Mouse (Mus musculus): ENCODE measurements around the gene Trip4.
A peak's percentile ranks its signal among the peaks of the same experiment; 100 is the strongest.

Gene Trip4

DNA sequence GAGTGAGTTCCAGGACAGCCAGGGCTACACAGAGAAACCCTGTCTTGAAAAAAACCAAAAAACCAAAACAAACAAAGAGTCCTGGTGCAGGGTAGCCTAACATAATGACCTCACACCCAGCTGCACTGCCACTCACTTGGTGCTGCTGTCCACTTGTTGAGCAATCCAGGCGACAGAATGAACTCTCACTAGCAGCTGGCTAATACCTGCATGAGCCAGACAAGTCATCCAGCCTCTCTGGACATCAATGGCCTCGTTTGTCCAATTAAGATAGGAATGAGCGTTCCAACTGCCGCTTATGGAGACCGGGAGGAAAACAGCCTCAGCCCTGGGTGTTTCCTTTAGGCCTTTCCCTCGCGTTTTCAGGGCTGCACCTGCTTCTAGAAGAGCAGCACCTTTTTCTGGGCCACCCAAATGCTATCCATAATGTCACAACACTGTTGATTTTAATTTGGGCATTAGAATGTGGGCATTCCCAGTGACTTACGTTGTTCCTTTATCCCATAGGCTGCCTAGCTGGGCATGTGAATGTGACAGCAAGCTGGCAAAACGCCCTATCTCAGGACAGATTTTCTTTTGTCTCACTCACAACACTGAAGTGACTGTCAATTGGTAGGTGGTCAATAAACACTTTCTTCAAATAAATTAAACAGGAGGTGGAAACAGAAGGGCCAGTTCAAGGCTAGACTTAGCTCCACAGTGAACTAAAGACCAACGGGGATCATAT lies 73.8 kb downstream of the Trip4 start:
- no peak for DNase-seq (ENCODE audit: low spot score)

- no peak for DNase-seq (ENCODE audit: low spot score)
Observed at GRCm38 (mm10) chr9:65833640-65834039, 75.0 kb downstream of the Trip4 start.

GRCm38 (mm10) chr9:65833230-65833629 lies 75.4 kb downstream of the Trip4 start:
- no peak for DNase-seq (ENCODE audit: low spot score)

- DNase-seq (ENCODE audit: low spot score): no peak
Observed at GRCm38 (mm10) chr9:65832041-65832440, 76.6 kb downstream of the Trip4 start.

DNA sequence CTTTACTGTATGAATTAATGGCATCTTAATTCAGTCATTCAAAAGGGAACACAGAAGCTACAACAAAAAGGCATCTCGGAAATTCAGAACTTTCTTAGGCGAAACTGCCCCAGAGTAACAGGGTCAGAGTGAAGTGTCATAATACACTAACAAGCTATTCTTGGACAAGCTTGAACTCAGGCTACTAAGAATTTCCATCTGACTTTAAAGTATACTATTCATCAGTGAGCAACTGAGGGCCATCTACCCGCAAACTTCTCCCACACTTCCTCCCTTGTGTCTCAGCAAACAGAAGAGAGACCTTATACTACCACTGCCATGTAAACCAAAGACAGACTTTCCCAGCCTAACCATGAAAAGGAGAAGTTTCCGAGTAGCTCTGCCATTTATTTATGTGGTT lies 77.4 kb downstream of the Trip4 start:
- DNase-seq (ENCODE audit: low spot score): no peak

- no peak for DNase-seq (ENCODE audit: low spot score)
Observed at GRCm38 (mm10) chr9:65830255-65830654, 78.3 kb downstream of the Trip4 start.

GRCm38 (mm10) chr9:65829410-65829809 lies 79.2 kb downstream of the Trip4 start:
- DNase-seq (ENCODE audit: low spot score): peak; percentile 68

GRCm38 (mm10) chr9:65828511-65828910 lies 80.1 kb downstream of the Trip4 start:
- DNase-seq (ENCODE audit: low spot score): no peak

- DNase-seq (ENCODE audit: low spot score): no peak
Observed at GRCm38 (mm10) chr9:65828016-65828403, 80.6 kb downstream of the Trip4 start.

DNA sequence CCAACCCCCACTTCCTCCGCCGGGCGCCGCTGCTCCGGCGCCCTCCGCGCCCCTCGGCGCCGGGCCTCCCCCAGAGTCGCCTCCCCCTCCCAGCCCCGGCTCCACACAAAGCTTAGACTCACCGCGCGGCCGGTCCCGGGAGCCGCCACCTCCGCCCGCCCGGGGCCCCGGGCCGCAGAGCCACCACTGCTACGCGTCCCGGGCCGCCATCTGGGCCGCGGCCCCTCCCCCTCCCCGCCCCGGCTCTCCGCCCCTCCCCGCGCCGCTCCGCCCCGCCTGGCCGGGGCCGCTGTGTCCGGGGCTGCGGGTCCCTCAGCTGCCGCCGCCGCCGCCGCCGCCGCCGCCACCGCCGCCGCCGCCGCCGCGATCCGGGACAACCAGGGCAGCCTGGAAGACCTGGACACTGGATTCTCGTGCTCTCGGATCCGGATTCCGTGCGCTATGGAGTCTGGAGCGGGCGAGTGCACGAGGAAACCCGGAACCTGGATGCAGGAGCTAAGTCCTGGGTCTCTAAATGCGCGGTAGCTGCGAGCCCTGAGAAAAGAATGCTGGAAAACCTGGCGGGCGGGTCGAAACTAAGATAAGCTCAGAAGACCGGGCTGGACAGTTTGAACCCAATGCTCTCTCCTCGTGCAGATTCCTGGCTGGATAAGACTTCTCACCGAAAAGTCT lies 81.1 kb downstream of the Trip4 start, which contains the start of gene Zfp609:
Gene Zfp609 (minus strand): TSS at position 221 of the 672 bp plus-strand sequence.
- peak; percentile 98 for DNase-seq (ENCODE audit: low spot score)

DNA sequence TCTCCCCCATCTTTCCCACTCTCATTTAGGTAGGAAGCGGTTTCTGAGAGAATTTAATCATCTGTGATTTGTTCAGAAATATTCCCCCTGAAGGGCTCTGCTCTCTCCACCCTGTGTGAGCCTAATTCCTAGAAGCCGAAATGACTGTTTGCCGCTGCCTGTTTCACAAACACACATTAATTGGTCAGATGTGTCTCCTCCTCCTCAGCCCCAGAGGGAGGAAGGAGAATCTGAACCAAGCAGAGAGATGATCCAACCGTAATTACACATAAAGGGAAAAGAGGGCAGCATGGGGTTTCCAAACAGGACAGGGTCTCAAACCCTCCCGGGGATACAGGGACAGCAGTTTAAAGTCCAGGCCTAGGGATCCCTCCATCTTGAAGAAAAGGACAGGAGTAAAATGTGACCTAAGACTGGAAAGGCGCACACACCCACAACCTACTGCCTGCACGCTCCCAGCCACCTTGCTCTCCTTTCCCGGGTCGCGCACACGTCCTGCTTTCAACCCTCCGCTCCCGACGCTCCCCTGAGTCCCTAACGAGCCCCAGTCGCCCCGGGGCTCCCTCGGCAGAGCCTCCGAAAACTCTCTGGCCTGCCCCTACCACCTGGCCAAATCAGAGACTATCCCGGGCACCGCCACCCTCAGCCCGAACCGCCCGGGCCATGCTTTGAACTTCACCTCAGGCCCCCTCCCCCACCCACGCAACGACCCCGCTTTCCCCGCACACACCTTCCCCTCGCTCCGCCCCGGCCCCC lies 81.8 kb downstream of the Trip4 start:
- no peak for DNase-seq (ENCODE audit: low spot score)

- no peak for DNase-seq (ENCODE audit: low spot score)
Observed at GRCm38 (mm10) chr9:65826226-65826587, 82.4 kb downstream of the Trip4 start.

GRCm38 (mm10) chr9:65823716-65824462 lies 84.7 kb downstream of the Trip4 start:
- no peak for DNase-seq (ENCODE audit: low spot score)

- DNase-seq (ENCODE audit: low spot score): no peak
Observed at GRCm38 (mm10) chr9:65822011-65822410, 86.6 kb downstream of the Trip4 start.

GRCm38 (mm10) chr9:65820301-65820700 lies 88.3 kb downstream of the Trip4 start:
- DNase-seq (ENCODE audit: low spot score): no peak

DNA sequence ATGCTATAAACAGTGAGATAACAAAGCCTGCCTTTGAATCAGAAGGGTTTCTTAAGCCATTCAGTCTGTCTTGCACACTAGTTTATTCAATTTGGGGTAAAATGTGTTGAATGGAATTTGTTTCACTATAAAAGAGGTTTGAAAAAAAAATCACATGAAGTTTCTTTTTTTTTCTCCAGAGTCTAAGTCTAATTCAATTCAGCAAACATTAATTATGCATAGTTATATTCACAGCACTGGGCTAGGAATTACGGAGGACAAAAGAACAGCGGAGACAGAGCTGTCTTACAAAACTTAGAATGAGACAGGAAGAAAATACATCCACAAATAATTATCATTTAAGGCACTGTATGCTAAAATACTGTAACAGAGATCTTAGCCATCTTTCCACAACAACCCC lies 90.2 kb downstream of the Trip4 start:
- DNase-seq (ENCODE audit: low spot score): no peak

GRCm38 (mm10) chr9:65812841-65813240 lies 95.8 kb downstream of the Trip4 start:
- DNase-seq (ENCODE audit: low spot score): no peak

DNA sequence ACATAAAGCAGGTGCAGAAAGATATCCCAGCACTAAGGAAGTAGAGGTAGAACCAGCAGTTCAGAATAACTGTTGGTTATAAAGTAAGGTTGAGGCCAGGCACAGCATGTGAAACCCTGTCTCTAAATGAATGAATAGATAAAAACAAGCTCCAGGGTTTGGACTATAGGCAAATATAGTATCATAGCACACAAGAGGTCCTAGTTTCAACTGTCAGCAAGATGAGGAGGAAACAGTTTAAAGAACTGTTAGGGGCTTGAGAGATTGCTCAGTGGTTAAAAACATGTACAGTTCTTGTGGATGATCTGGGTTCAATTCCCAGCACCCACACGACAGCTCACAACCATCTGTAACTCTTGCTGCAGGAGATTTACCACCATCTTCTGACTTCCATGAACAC lies 96.8 kb downstream of the Trip4 start:
- no peak for DNase-seq (ENCODE audit: low spot score)

GRCm38 (mm10) chr9:65807818-65808217 lies 100.8 kb downstream of the Trip4 start:
- no peak for DNase-seq (ENCODE audit: low spot score)

DNA sequence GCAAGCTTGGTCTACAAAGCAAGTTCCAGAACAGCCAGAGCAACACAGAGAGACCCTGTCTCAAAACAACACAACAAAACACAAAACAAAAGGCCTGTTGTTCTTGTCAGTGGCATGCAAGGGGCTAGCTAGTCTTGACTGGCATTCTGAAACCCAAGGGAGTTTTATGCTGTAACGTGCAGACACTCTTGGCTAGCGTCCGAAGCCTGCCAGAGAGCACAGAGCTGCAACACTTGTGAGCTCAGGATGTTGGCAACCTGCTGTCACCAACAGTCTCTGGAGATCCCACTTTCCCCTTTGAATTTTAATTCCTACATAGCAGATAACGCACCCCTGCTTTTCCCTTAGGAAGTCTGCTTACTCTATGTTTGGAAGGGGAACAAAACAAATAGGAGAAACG lies 101.3 kb downstream of the Trip4 start:
- DNase-seq (ENCODE audit: low spot score): no peak

DNA sequence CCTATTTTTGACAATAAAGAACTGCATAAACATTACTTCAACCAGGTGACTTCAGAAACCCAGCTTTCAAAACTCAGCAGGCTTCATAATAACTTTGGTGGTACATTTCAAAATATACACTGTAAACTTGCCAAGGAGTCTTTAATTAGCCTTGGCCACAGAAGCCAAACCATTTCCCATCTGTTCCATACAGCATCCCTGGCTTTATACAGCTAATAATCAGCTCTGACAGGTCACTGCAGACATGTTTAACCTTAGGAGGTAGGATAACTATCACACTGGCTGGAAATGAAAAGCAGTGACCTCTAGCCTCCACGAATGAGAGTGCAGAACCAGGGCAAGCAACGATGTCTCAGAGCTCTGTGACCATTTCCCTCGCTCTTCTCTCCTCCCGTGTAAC lies 108.8 kb downstream of the Trip4 start:
- DNase-seq (ENCODE audit: low spot score): no peak

- DNase-seq (ENCODE audit: low spot score): no peak
Observed at GRCm38 (mm10) chr9:65795651-65796050, 112.9 kb downstream of the Trip4 start.
